Mouse (Mus musculus): ENCODE results near the gene Gm28374. TPM values are rescaled to one million over a fixed set of nuclear protein-coding genes. Genes with fewer than 3 reads are reported as not detected.

Gm28374 gene
- polyA plus RNA-seq, 1 experiment, result not detected

- TF ChIP-seq POLR2A (IDR thresholded peaks at IDR 0.05; ENCODE audit: borderline replicate concordance, control insufficient read depth, low read depth, low read length) (no peak), CTCF (IDR thresholded peaks at IDR 0.05; ENCODE audit: control insufficient read depth, insufficient read depth, low read length) (peak; percentile 92)
- 0 out of 2 replicates have a peak overlapping the region, but pooled peaks have one; percentile 6 for H3K27ac ChIP-seq (ENCODE audit: control insufficient read depth, insufficient read depth, low read depth, low read length, poor library complexity)
- 1% methylated on average over 30 of the region's 30 CpGs for WGBS
- peak overlapping the region; percentile 56 for H3K4me3 ChIP-seq (replicated peaks; ENCODE audit: control insufficient read depth, low read depth, low read length)
- H3K4me1 ChIP-seq (ENCODE audit: control insufficient read depth, insufficient read depth, low read length), result peaks cover 6% of the 10 kb centered on the region
These were observed 14.9 kb downstream of the Gm28374 start for GRCm38 (mm10) chr19:6067011-6067723.

DNA sequence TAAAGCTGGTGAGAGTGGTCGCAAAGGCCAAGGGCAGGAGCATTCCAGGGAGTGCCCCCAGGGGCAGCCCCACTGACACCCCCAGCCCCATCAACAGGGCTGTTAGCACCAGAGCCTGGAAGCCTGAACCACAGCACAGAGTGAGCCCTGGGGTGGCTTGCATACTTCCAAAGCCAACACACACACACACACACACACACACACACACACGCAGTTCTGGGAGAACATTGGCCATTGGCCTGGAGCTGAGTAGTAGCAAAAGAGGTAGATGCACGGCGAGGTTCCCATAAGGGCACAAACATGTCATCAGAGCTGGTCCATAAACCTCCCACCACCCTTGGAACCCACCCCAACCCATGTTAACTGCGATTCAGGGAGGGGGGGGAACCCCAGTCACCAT is 15.5 kb downstream of the Gm28374 start:
- H3K27ac ChIP-seq (ENCODE audit: control insufficient read depth, insufficient read depth, low read depth, low read length, poor library complexity), result no peak overlapping the region
- H3K4me1 ChIP-seq (ENCODE audit: control insufficient read depth, insufficient read depth, low read length), result peaks cover 6% of the 10 kb centered on the region
- 44% methylated on average over 5 of the region's 5 CpGs for WGBS

DNA sequence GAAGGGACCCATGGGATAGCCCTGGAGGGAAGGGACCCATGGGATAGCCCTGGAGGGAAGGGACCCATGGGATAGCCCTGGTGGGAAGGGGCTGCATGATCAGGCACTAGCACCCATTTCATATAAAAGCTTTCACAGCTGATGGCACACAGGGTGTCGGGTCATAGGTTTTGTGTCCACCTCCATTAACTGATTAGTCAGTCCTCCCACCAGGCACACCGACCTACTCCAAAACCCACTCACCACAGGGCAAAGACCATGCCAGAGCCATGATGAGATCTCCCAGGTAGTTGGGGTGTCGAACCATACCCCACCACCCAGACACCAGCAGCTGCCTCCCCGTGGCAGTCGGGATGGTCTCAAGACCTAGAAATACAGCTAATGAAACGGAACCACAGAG is 19.0 kb downstream of the Gm28374 start:
- WGBS, result 88% methylated on average over 6 of the region's 6 CpGs
- TF ChIP-seq POLR2A (IDR thresholded peaks at IDR 0.05; ENCODE audit: borderline replicate concordance, control insufficient read depth, low read depth, low read length) (no peak), CTCF (IDR thresholded peaks at IDR 0.05; ENCODE audit: control insufficient read depth, insufficient read depth, low read length) (no peak)
- Histone ChIP-seq H3K4me3 (replicated peaks; ENCODE audit: control insufficient read depth, low read depth, low read length) (no peak overlapping the region), H3K4me1 (ENCODE audit: control insufficient read depth, insufficient read depth, low read length) (peaks cover 4% of the 10 kb centered on the region), H3K27ac (ENCODE audit: control insufficient read depth, insufficient read depth, low read depth, low read length, poor library complexity) (no peak overlapping the region)

More for the DNA sequence above, 15.5 kb downstream of the Gm28374 start:
- no peak overlapping the region for H3K4me3 ChIP-seq (replicated peaks; ENCODE audit: control insufficient read depth, low read depth, low read length)
- TF ChIP-seq CTCF (IDR thresholded peaks at IDR 0.05; ENCODE audit: control insufficient read depth, insufficient read depth, low read length) (no peak), POLR2A (IDR thresholded peaks at IDR 0.05; ENCODE audit: borderline replicate concordance, control insufficient read depth, low read depth, low read length) (no peak)

DNA sequence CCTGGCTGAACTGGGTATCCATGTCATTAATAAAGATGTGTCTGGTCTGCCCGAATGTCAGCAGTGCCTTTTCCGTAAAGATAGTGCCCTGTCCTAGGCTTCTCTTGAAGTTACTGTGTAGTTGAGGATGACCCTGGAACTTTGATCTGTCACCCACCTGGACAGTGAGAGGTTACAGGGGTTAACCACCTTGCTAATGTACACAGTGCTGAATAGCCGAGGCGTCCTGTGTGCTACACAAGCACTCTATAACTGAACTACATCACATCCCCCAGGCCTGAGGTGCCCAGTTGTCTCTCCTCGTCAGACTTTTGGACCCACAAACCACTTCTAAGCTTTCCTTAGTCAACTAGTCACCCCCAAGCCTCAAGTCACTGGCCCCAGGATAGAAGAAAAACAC is 19.6 kb downstream of the Gm28374 start:
- TF ChIP-seq CTCF (IDR thresholded peaks at IDR 0.05; ENCODE audit: control insufficient read depth, insufficient read depth, low read length), result no peak
- TF ChIP-seq POLR2A (IDR thresholded peaks at IDR 0.05; ENCODE audit: borderline replicate concordance, control insufficient read depth, low read depth, low read length), result no peak
- 49% methylated on average over 5 of the region's 5 CpGs for WGBS
- peak overlapping the region; percentile 84 for H3K4me3 ChIP-seq (replicated peaks; ENCODE audit: control insufficient read depth, low read depth, low read length)
- peaks cover 3% of the 10 kb centered on the region for H3K4me1 ChIP-seq (ENCODE audit: control insufficient read depth, insufficient read depth, low read length)
- H3K27ac ChIP-seq (ENCODE audit: control insufficient read depth, insufficient read depth, low read depth, low read length, poor library complexity), result peak overlapping the region; percentile 98

DNA sequence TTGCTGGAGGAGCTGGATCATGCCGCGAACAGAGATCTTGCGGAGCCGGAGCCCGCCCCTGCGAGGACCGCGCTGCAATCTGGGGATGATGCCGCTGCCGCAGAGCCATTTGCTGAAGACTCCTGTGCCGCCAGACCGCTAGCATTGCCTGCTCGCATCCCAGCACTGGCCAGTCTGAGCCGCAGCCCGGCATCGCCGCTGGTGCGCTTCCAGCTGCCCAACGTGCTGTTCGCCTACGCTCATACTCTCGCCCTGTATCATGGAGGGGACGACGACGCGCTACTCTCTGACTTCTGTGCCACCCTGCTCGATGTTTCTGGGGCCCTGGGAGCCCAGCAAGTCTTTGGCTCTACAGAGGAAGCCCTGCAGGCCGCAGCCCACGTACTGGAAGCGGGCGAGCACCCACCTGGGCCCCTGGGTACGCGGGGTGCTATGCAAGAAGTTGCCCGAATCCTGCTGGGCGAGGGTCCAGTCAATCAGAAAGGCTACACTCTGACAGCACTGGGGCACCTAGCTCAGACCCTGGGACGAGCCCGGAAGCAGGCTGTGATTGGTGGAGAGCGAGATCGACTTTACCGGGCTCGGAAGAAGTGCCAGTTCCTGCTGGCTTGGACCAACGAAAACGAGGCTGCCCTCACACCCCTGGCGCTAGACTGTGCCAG is 20.3 kb downstream of the Gm28374 start:
- peaks cover 3% of the 10 kb centered on the region for H3K4me1 ChIP-seq (ENCODE audit: control insufficient read depth, insufficient read depth, low read length)
- under 1% methylated on average over 44 of the region's 44 CpGs for WGBS
- TF ChIP-seq POLR2A (IDR thresholded peaks at IDR 0.05; ENCODE audit: borderline replicate concordance, control insufficient read depth, low read depth, low read length) (peak; percentile 54; the same call in 1 of the 2 replicates), CTCF (IDR thresholded peaks at IDR 0.05; ENCODE audit: control insufficient read depth, insufficient read depth, low read length) (no peak)
- H3K4me3 ChIP-seq (replicated peaks; ENCODE audit: control insufficient read depth, low read depth, low read length), result peak overlapping the region; percentile 84
- H3K27ac ChIP-seq (ENCODE audit: control insufficient read depth, insufficient read depth, low read depth, low read length, poor library complexity), result peak overlapping the region; percentile 98

- TF ChIP-seq POLR2A (IDR thresholded peaks at IDR 0.05; ENCODE audit: borderline replicate concordance, control insufficient read depth, low read depth, low read length) (peak; percentile 79; the same call in 1 of the 2 replicates), CTCF (IDR thresholded peaks at IDR 0.05; ENCODE audit: control insufficient read depth, insufficient read depth, low read length) (no peak)
- Histone ChIP-seq H3K27ac (ENCODE audit: control insufficient read depth, insufficient read depth, low read depth, low read length, poor library complexity) (peak within 1 kb of the TSS; percentile 98), H3K4me1 (ENCODE audit: control insufficient read depth, insufficient read depth, low read length) (peaks cover 3% of the 10 kb centered on the region), H3K4me3 (replicated peaks; ENCODE audit: control insufficient read depth, low read depth, low read length) (peak within 1 kb of the TSS; percentile 84)
- under 1% methylated on average over 58 of the region's 58 CpGs for WGBS
These were observed 21.0 kb downstream of the Gm28374 start, which contains the start of gene Znhit2 for GRCm38 (mm10) chr19:6061021-6061533. TSS of gene Znhit2 (plus strand) at chr19:6061192.

GRCm38 (mm10) chr19:6058966-6059365 is 23.1 kb downstream of the Gm28374 start:
- Histone ChIP-seq H3K4me3 (replicated peaks; ENCODE audit: control insufficient read depth, low read depth, low read length) (peak overlapping the region; percentile 97), H3K4me1 (ENCODE audit: control insufficient read depth, insufficient read depth, low read length) (peaks cover 3% of the 10 kb centered on the region), H3K27ac (ENCODE audit: control insufficient read depth, insufficient read depth, low read depth, low read length, poor library complexity) (no peak overlapping the region)
- no peak for TF ChIP-seq POLR2A (IDR thresholded peaks at IDR 0.05; ENCODE audit: borderline replicate concordance, control insufficient read depth, low read depth, low read length)
- TF ChIP-seq CTCF (IDR thresholded peaks at IDR 0.05; ENCODE audit: control insufficient read depth, insufficient read depth, low read length), result no peak
- WGBS, result 78% methylated on average over 5 of the region's 5 CpGs

DNA sequence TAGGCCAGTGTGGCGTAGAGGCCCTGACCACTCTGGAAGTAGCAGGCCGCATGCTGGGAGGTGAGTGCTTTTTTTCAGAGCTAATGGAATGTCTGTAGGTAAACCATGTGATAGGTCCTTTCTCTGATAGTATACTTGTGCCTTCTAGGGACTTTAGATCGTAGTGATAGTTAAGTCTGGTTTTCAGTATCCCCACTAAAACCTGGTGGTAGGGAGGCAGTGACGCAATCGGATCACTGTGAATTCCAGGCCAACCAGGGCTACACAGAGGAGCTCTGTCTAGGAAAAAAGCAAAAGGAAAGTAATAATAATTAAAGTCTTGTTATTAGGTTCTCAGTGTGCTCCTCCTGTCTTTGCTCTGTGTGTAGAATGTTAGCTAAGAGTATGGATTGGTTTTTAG is 23.5 kb downstream of the Gm28374 start:
- peak overlapping the region; percentile 97 for H3K4me3 ChIP-seq (replicated peaks; ENCODE audit: control insufficient read depth, low read depth, low read length)
- H3K27ac ChIP-seq (ENCODE audit: control insufficient read depth, insufficient read depth, low read depth, low read length, poor library complexity), result peak overlapping the region; percentile 93
- WGBS, result 18% methylated on average over 5 of the region's 5 CpGs
- peaks cover 3% of the 10 kb centered on the region for H3K4me1 ChIP-seq (ENCODE audit: control insufficient read depth, insufficient read depth, low read length)
- TF ChIP-seq POLR2A (IDR thresholded peaks at IDR 0.05; ENCODE audit: borderline replicate concordance, control insufficient read depth, low read depth, low read length) (no peak), CTCF (IDR thresholded peaks at IDR 0.05; ENCODE audit: control insufficient read depth, insufficient read depth, low read length) (no peak)
